Mouse (Mus musculus) bone marrow macrophage, adult 2 months (primary cell): ENCODE data around the gene Ifit1bl2. TPM values are rescaled to one million over a fixed set of nuclear protein-coding genes. Genes with fewer than 3 reads are reported as not detected.
A peak's percentile ranks its signal among the peaks of the same experiment; 100 is the strongest.
"Not testable (repeated sequence)": the region's sequence is repeated elsewhere in the genome, so short reads cannot be mapped to it uniquely, and the experiment has no call there.

Experiments
- H3K27ac ChIP-seq: 2 replicates; pipeline ENCODE4 v1.5.1; 2012; ENCODE audit warnings: low read depth, low read length; ENCODE audit not compliant: insufficient read depth
- H3K4me1 ChIP-seq: 2 replicates; pipeline ENCODE4 v1.6.1; 2012; ENCODE audit warnings: low read length; ENCODE audit not compliant: control insufficient read depth, insufficient read depth
- H3K4me3 ChIP-seq: 2 replicates; pipeline ENCODE4 v1.5.1; 2012; ENCODE audit warnings: mild to moderate bottlenecking, low read length, moderate library complexity; ENCODE audit not compliant: insufficient read depth
- CTCF ChIP-seq: IDR thresholded peaks from 2 replicates; pipeline ENCODE4 v1.5.1; 2012; ENCODE audit warnings: low read depth, mild to moderate bottlenecking, low read length, moderate library complexity
- POLR2A ChIP-seq: IDR thresholded peaks from 2 replicates; pipeline ENCODE4 v1.6.1; 2012; ENCODE audit warnings: mild to moderate bottlenecking, low read depth, low read length, borderline replicate concordance
- polyA plus RNA-seq: library from polyadenylated mRNA; stranded (reverse); fragments of >200 nt; gene quantifications from 2 replicates; pipeline ENCODE4 v1.2.4, GENCODE M21; 2012; ENCODE audit not compliant: missing spikeins, insufficient read depth, insufficient read length

The Ifit1bl2 gene
- polyA plus RNA-seq, 1 experiment, result 0.25 TPM

DNA sequence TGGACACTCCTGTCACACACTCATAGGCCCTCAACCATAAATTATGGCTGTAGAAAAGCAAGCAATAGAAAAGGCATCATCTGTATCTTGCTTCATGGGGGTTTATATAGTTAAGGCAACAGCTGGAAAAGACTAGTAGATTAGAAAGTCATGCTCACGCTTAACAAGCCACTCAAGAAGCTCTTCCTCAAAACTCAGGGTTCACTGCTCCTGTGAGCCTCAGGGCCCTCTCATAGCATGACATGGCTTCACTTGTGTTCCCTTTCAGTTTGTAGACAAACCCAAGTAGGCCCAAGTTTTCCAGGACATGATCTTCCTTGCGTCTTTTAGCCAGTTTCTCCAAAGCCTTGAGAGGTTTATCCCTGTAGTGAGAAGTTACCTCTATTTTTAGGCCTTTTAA, 47.1 kb downstream of the Ifit1bl2 start:
- no peak overlapping the region for H3K27ac ChIP-seq
- no peak overlapping the region for H3K4me3 ChIP-seq
- TF ChIP-seq POLR2A (no peak), CTCF (no peak)
- peaks cover 6% of the 10 kb centered on the region; the same call in 1 of the 2 replicates for H3K4me1 ChIP-seq

DNA sequence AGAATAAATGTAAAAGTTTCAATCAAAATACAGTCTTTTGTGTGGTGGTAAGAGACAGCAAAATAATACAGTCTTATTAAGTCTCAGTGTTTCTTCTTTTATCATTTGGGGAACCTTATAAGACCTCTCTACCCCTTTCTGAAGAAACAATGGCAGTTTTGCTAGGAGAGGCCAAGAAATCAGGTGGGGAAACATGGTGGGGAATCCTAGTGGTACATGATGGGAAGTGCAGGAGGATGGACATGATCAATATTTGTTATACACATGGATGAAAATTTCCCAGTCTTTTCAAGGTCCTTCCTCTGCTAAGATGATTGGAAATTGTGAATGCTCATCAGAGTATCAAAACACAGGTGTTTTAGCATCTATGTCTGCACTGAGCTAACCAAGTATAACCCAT, 51.6 kb downstream of the Ifit1bl2 start:
- Histone ChIP-seq H3K4me1 (no peaks in the 10 kb centered on the region), H3K27ac (no peak overlapping the region), H3K4me3 (no peak overlapping the region)
- TF ChIP-seq POLR2A (no peak), CTCF (no peak)

DNA sequence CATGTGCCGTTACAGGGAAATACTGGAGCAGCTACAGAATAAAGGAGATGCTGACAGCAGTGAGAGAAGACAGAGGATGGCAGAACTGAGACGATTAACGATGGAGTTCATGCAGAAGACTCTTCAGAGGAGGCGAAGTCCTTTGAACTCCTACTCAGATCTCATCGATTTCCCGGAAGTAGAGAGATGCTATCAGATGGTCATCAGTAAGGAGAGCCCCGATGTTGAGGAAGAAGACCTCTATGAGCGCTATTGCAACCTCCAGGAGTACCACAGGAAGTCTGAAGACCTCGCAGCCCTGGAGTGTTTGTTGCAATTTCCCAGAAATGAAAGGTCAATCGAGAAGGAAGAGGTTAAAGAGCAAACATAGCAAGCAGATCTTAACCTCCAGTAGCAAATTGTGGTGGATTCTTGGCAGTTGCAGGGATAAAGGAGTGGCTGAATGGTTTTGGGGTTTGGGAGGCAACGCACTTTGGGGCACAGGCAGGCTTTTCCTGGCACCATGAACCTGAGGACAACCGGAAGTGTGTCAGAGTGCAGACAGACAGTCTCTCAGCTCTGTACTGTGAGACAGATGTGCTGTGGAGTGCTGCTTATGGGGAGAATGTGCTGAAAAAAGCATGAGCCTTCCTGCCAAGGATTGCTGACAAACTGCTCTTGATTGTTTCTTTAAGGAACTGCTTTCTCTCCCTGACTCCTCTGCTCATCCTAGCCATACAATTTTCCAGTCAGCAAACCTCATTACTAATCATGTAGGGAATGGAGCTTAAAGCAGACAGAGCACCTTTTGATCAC, 52.4 kb downstream of the Ifit1bl2 start:
- not testable (repeated sequence) for H3K27ac ChIP-seq, H3K4me3 ChIP-seq

DNA sequence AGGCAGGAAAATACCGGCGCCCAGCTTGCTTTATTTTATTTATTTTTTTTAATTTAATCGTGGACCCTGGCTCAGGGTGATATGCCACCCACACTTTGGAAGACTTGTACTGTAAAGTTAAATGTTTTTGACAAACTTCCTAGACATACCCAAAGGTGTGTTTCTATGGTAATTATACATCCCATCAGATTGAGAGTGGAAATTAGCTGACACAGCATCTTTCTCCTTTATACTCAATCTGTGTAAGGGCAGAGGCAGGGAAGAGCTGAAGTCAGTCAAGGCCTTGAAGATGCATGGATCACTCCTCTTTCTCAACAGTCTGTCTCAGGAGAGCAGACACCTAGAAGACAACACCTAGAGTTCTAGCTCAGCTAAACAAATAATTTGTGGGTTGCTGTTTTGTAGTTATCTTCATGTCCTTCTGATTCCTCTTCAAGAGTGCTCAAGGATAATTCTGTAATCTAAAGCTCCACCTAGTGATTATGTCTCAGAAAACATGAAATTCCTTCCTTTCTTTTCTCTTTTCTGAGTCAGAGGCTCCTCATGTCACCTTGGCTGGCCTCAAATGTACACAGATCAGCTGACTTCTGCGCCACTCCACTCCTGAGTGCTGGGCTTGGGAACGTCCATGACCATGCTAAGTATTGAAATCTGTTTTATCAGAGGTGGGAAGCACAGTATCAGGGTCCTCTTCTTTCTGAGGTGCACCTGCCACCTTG, 54.6 kb downstream of the Ifit1bl2 start:
- H3K4me3 ChIP-seq, H3K4me1 ChIP-seq, H3K27ac ChIP-seq: not testable (repeated sequence)

More for the DNA sequence above, 52.4 kb downstream of the Ifit1bl2 start:
- H3K4me1 ChIP-seq, result not testable (repeated sequence)

DNA sequence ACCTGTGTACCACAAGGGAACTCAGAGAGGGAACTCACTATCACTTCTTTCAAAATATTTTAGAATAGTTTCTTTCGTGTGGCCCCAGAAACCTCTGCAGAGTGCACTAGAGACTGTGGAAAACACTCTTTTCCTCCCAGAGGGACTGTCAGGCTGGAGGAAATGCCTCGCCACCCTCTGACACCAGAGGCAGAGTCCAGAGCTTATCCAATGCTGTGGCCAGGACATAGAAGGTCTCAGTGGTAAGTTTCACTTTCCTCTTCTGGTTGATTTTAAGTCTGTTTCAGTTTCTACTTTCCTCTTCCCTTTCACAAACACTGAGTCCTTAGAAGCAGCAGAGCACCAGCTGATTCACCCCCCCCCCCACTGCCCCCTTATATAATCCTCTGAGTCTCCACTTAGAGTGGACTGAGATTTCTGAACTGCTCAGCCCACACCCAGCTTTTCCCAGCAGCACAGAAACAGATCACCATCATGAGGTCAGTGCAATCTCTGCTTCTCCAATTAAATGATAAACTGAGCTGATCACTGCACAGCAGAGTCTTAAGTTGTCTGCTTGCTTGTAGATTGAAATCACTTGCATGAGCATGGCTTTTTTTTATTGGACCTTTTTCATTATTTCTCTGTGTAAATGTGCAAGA, 57.3 kb downstream of the Ifit1bl2 start, which contains the start of gene Ifit3:
Ifit3 (plus strand) TSS at position 406 of the 641 bp plus-strand sequence.
- H3K4me3 ChIP-seq, H3K4me1 ChIP-seq: not testable (repeated sequence)
- 0 out of 2 replicates have a peak within 1 kb of the TSS, but pooled peaks have one; percentile 19 for H3K27ac ChIP-seq

DNA sequence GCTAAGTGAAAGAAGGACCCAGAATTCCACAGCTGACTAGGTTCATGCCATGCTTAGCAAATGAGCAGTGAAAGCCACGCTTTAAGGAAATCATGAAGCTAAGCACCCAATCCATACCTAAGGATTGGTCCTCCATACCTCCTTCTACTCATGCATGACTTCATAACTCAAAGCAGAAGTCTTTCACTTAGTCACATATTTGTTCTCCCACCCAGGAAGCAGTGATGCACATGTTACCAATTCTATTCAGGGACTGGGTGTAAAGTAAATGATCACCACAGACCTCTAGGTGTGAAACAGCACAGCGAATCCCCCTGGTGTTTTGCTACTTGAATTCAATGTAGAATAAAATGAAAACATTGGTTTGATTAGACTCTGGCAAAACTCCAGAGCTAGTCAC, 57.8 kb downstream of the Ifit1bl2 start:
- not testable (repeated sequence) for H3K4me1 ChIP-seq, H3K4me3 ChIP-seq
- H3K27ac ChIP-seq, result 0 out of 2 replicates have a peak overlapping the region, but pooled peaks have one; percentile 19

DNA sequence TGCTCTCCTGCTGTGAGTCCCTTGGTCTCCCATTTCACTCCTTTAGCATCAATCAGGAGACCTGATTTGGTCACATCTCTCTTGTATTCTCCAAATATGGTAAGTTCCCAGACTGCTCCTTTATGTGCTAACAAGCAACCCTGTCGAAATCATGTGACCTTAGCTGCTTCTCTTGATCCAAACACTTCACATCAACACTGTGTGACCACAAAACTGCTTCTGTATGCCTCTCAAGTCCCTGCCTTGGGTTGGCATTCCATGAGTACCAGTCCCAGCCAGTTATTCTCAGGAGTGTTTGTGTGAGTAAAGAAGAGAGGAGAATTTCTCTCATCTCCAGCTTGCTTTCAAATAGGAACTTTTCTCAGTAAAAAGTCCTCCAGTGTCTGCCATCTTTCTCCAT, 63.4 kb downstream of the Ifit1bl2 start:
- Histone ChIP-seq H3K4me3 (no peak overlapping the region), H3K27ac (no peak overlapping the region), H3K4me1 (peaks cover 4% of the 10 kb centered on the region; the same call in 1 of the 2 replicates)
- TF ChIP-seq POLR2A (no peak), CTCF (no peak)

DNA sequence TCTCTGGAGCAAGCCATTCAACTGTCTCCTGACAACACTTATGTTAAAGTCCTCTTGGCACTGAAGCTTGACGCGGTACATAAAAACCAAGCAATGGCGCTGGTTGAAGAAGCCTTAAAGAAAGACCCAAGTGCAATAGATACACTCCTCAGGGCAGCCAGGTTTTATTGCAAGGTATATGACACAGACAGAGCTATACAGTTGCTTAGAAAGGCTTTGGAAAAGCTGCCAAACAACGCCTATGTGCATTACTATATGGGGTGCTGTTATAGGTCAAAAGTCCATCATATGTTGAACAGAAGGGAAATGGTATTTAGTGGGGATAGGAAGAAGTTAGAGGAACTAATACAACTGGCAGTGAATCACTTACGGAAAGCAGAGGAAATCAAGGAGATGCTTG, 66.9 kb downstream of the Ifit1bl2 start:
- TF ChIP-seq POLR2A (no peak), CTCF (no peak)
- H3K27ac ChIP-seq, result no peak overlapping the region
- H3K4me1 ChIP-seq, result peaks cover 16% of the 10 kb centered on the region

DNA sequence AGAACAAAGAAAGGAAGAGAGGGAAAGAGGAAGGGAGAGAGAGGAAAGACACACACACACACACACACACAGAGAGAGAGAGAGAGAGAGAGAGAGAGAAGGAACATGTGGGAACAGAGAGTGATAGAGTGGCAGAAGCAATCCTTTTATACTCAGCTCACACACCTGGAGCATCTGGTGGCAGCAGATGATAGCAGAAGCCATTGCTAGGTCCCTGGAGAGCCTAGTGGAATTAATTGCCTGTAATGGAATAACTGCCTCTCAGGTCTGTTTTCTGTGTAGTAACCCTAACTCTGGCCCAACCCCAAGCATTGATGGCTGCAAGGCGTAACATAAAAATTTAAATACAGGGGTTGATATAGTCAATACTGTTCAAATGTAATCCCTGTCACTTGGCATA, 69.5 kb downstream of the Ifit1bl2 start:
- Histone ChIP-seq H3K4me1 (peaks cover 12% of the 10 kb centered on the region), H3K4me3 (no peak overlapping the region), H3K27ac (no peak overlapping the region)
- TF ChIP-seq CTCF (no peak), POLR2A (no peak)

More for the DNA sequence above, 66.9 kb downstream of the Ifit1bl2 start:
- no peak overlapping the region for H3K4me3 ChIP-seq

DNA sequence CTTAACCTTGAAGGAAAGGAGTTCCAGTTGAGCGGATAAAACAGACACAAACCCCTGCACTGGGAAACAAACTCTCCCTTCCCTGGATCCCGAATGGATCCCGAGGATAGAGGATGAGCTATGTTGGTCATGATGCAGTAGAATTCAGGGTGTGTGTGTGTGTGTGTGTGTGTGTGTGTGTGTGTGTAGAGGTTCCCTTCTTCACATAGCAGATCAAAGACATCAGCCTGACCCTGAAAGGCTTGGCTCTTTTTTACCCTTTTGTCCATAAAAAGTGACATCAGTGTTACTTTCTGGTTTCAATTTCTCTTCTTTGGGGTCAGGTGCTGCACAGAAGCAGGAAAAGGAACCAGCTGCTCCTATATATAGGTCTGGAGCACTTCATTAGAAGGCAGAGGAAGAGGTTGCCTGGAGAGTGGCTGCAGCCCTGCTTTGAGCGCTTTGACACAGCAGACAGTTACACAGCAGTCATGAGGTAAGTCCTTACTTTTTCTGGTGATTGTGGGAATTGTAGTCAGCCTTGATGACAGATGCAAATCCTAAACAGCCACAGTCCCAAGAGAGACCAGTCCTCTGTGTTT, 70.6 kb downstream of the Ifit1bl2 start:
- Histone ChIP-seq H3K4me3 (no peak overlapping the region), H3K4me1 (peaks cover 12% of the 10 kb centered on the region), H3K27ac (no peak overlapping the region)
- TF ChIP-seq CTCF, result no peak
- no peak for TF ChIP-seq POLR2A
